Mouse (Mus musculus): ENCODE data around the gene Pdxk. TPM values are rescaled to one million over a fixed set of nuclear protein-coding genes. Genes with fewer than 3 reads are reported as not detected.

Pdxk gene
- total and polyA plus RNA-seq, 3 experiments: 4.3 to 6.8 (median 6.4) TPM

- in situ Hi-C loops (cut with MboI; ENCODE audit: low pct_ligation_motif_present, low pct_unique_long_range_greater_than_20kb, low sequenced_read_pairs): no loop called here
- Histone ChIP-seq H3K4me3 (replicated peaks in 1 of 3; ENCODE audit: low read depth in 2 of 3, low read length in 2 of 3, poor library complexity in 1 of 3) (no peak overlapping the region), H3K79me2 (replicated peaks; ENCODE audit: control insufficient read depth, extremely low read depth, insufficient read depth, poor library complexity, severe bottlenecking) (no peaks in the 10 kb centered on the region), H3K27ac (ENCODE audit: insufficient read depth, low read depth) (no peak overlapping the region), H3K4me2 (ENCODE audit: insufficient read depth, low read depth, poor library complexity, severe bottlenecking) (no peak overlapping the region), H3K9ac (ENCODE audit: insufficient read depth, low read depth) (no peak overlapping the region), H3K9me3 (replicated peaks; ENCODE audit: low read length) (no peaks in the 10 kb centered on the region), H3K27me3 (replicated peaks) (no peaks in the 10 kb centered on the region), H3K36me3 (replicated peaks in 1 of 2; ENCODE audit: control insufficient read depth in 1 of 2, insufficient read depth in 1 of 2, low read length in 1 of 2) (peaks cover 6 to 68% of the 10 kb centered on the region in 2 experiments), H3K4me1 (ENCODE audit: control insufficient read depth in 1 of 2, insufficient read depth in 2 of 2) (peaks cover 3 to 27% of the 10 kb centered on the region in 2 experiments; a peak in 3 of 4 replicates)
- no peak for DNase-seq (ENCODE audit: extremely low read depth)
- TF ChIP-seq SMC3 (IDR thresholded peaks at IDR 0.05; ENCODE audit: low read depth, low read length) (peak; percentile 33), POLR2A (IDR thresholded peaks at IDR 0.05; ENCODE audit: low read depth, low read length) (no peak), RAD21 (IDR thresholded peaks at IDR 0.05; ENCODE audit: low read depth, low read length) (peak; percentile 17), CTCF (conservative IDR thresholded peaks at IDR 0.05 in 1 of 2, IDR thresholded peaks at IDR 0.05 in 1 of 2; ENCODE audit: low read depth in 2 of 2, low read length in 2 of 2) (peak; percentile 69 to 71)
- dilution Hi-C loops (cut with MboI; ENCODE audit: extremely low pct_ligation_motif_present, extremely low pct_unique_long_range_greater_than_20kb, low sequenced_read_pairs): no loop called here
Observed at GRCm38 (mm10) chr10:78440812-78441211, 24.0 kb downstream of the Pdxk start.

DNA sequence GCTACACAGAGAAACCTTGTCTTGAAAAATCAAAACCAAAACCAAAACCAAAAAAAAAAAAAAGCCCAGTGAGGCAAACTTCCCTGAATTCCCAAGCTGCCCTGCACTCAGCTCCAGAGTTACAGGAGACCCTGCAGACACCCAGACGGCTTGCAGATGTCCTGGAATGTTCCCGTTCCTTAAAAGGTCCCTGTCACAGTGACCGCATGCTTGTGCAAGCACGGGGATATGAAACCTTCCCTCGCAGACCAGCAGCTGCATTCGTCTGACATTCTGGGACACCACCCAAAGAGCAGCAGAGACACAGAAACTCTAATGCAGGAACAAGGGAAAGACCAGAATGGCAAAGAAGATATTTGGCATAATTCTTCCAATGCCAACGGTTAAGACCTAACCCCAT is 24.8 kb downstream of the Pdxk start:
- no peaks in the 10 kb centered on the region for H3K79me2 ChIP-seq (replicated peaks; ENCODE audit: control insufficient read depth, extremely low read depth, insufficient read depth, poor library complexity, severe bottlenecking)
- no peaks in the 10 kb centered on the region for H3K27me3 ChIP-seq (replicated peaks)
- DNase-seq (ENCODE audit: extremely low read depth): no peak
- peaks cover 3 to 25% of the 10 kb centered on the region in 2 experiments; a peak in 3 of 4 replicates for H3K4me1 ChIP-seq (ENCODE audit: control insufficient read depth in 1 of 2, insufficient read depth in 2 of 2)
- TF ChIP-seq ELF1 (IDR thresholded peaks at IDR 0.05; ENCODE audit: low read depth, low read length) (no peak), E2F4 (IDR thresholded peaks at IDR 0.05; ENCODE audit: insufficient replicate concordance, low read depth, low read length) (no peak), POLR2A (IDR thresholded peaks at IDR 0.05; ENCODE audit: low read depth, low read length) (no peak), ZC3H11A (IDR thresholded peaks at IDR 0.05; ENCODE audit: low read depth, low read length) (no peak), PAX5 (IDR thresholded peaks at IDR 0.05; ENCODE audit: low read length) (no peak), MAZ (IDR thresholded peaks at IDR 0.05; ENCODE audit: low read depth, low read length) (no peak), CTCF (conservative IDR thresholded peaks at IDR 0.05 in 1 of 2, IDR thresholded peaks at IDR 0.05 in 1 of 2; ENCODE audit: low read depth in 2 of 2, low read length in 2 of 2) (no peak), JUN (IDR thresholded peaks at IDR 0.05; ENCODE audit: insufficient read depth, low read depth, low read length) (no peak), UBTF (IDR thresholded peaks at IDR 0.05; ENCODE audit: low read depth, low read length) (no peak)
- no peaks in the 10 kb centered on the region for H3K9me3 ChIP-seq (replicated peaks; ENCODE audit: low read length)
- H3K36me3 ChIP-seq (replicated peaks in 1 of 2; ENCODE audit: control insufficient read depth in 1 of 2, insufficient read depth in 1 of 2, low read length in 1 of 2): peaks cover 6 to 59% of the 10 kb centered on the region in 2 experiments
- H3K9ac ChIP-seq (ENCODE audit: insufficient read depth, low read depth): no peak overlapping the region
- H3K4me2 ChIP-seq (ENCODE audit: insufficient read depth, low read depth, poor library complexity, severe bottlenecking): no peak overlapping the region
- dilution Hi-C loops (cut with MboI; ENCODE audit: extremely low pct_ligation_motif_present, extremely low pct_unique_long_range_greater_than_20kb, low sequenced_read_pairs): no loop called here
- in situ Hi-C loops (cut with MboI; ENCODE audit: low pct_ligation_motif_present, low pct_unique_long_range_greater_than_20kb, low sequenced_read_pairs): no loop called here
- H3K4me3 ChIP-seq (replicated peaks in 1 of 3; ENCODE audit: low read depth in 2 of 3, low read length in 2 of 3, poor library complexity in 1 of 3): no peak overlapping the region
- no peak overlapping the region for H3K27ac ChIP-seq (ENCODE audit: insufficient read depth, low read depth)

- Histone ChIP-seq H3K9me3 (replicated peaks; ENCODE audit: low read length) (no peaks in the 10 kb centered on the region), H3K36me3 (replicated peaks in 1 of 2; ENCODE audit: control insufficient read depth in 1 of 2, insufficient read depth in 1 of 2, low read length in 1 of 2) (peaks cover 3 to 55% of the 10 kb centered on the region in 2 experiments), H3K27ac (ENCODE audit: insufficient read depth, low read depth) (no peak overlapping the region), H3K9ac (ENCODE audit: insufficient read depth, low read depth) (no peak overlapping the region), H3K79me2 (replicated peaks; ENCODE audit: control insufficient read depth, extremely low read depth, insufficient read depth, poor library complexity, severe bottlenecking) (no peaks in the 10 kb centered on the region), H3K4me2 (ENCODE audit: insufficient read depth, low read depth, poor library complexity, severe bottlenecking) (no peak overlapping the region), H3K4me1 (ENCODE audit: control insufficient read depth in 1 of 2, insufficient read depth in 2 of 2) (peaks cover 3 to 20% of the 10 kb centered on the region in 2 experiments; a peak in 3 of 4 replicates), H3K4me3 (replicated peaks in 1 of 3; ENCODE audit: low read depth in 2 of 3, low read length in 2 of 3, poor library complexity in 1 of 3) (no peak overlapping the region), H3K27me3 (replicated peaks) (no peaks in the 10 kb centered on the region)
- TF ChIP-seq ZMIZ1 (IDR thresholded peaks at IDR 0.05; ENCODE audit: low read depth, low read length): no peak
- peak; percentile 42 to 67 for TF ChIP-seq CTCF (conservative IDR thresholded peaks at IDR 0.05 in 1 of 2, IDR thresholded peaks at IDR 0.05 in 1 of 2; ENCODE audit: low read depth in 2 of 2, low read length in 2 of 2)
- no peak for TF ChIP-seq GABPA (IDR thresholded peaks at IDR 0.05; ENCODE audit: insufficient replicate concordance, low read depth, low read length)
- TF ChIP-seq EP300 (IDR thresholded peaks at IDR 0.05; ENCODE audit: low read length): no peak
- TF ChIP-seq MXI1 (IDR thresholded peaks at IDR 0.05; ENCODE audit: low read depth, low read length): no peak
- TF ChIP-seq JUND (conservative IDR thresholded peaks at IDR 0.05; ENCODE audit: low read depth, low read length): no peak
- peak; percentile 46 for TF ChIP-seq RAD21 (IDR thresholded peaks at IDR 0.05; ENCODE audit: low read depth, low read length)
- TF ChIP-seq SIN3A (IDR thresholded peaks at IDR 0.05; ENCODE audit: low read length): no peak
- no peak for TF ChIP-seq KAT2A (IDR thresholded peaks at IDR 0.05; ENCODE audit: insufficient replicate concordance, low read length)
- peak; percentile 39 for TF ChIP-seq SMC3 (IDR thresholded peaks at IDR 0.05; ENCODE audit: low read depth, low read length)
- in situ Hi-C loops (cut with MboI; ENCODE audit: low pct_ligation_motif_present, low pct_unique_long_range_greater_than_20kb, low sequenced_read_pairs): no loop called here
- no peak for DNase-seq (ENCODE audit: extremely low read depth)
- dilution Hi-C loops (cut with MboI; ENCODE audit: extremely low pct_ligation_motif_present, extremely low pct_unique_long_range_greater_than_20kb, low sequenced_read_pairs): no loop called here
Observed at GRCm38 (mm10) chr10:78439550-78439949, 25.2 kb downstream of the Pdxk start.
